Mouse (Mus musculus): ENCODE measurements around the gene Pold2.

DNA sequence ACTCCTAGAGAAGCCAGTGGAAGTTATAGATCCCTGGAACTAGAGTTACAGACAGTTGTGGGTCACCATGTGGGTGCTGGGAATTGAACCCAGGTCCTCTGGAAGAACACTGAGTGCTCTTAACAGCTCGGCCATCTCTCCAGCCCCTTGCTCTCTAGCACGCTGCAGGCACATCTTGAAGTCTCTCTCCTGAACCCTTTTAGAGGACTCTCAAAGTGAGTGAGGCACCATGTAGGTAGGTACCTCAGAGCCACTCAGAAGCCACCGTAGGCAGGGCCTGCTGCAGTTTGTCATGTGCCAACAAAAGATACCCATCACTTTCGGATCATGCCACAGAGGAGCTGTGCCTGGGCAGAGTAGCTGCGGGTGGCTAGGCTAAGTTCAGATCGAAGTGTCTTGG is 26.8 kb upstream of the Pold2 start:
- TF ChIP-seq POLR2A (IDR thresholded peaks at IDR 0.05; ENCODE audit: low read depth, low read length) = no peak
- no peak for TF ChIP-seq CTCF (conservative IDR thresholded peaks at IDR 0.05; ENCODE audit: insufficient read depth, insufficient read length, low read depth, low read length)

Measured in kidney, adult 2 months (tissue).